Mouse (Mus musculus) liver, embryonic 15.5 days (tissue): ENCODE results near the gene Epb41. TPM values are rescaled to one million over a fixed set of nuclear protein-coding genes. Genes with fewer than 3 reads are reported as not detected.

Experiments used
- ATAC-seq: fragments of 200-750 bp; cut with Nextera tagmentation; 2 replicates; pipeline ENCODE4 v1.8.0; 2017; ENCODE audit warnings: moderate number of reproducible peaks, mild to moderate bottlenecking, moderate library complexity; ENCODE audit not compliant: insufficient read depth
- H3K27ac ChIP-seq: fragments of 300-500 bp; sonication (generic); replicated peaks from 2 replicates; pipeline ENCODE4 v1.5.1; 2015; ENCODE audit warnings: mild to moderate bottlenecking, inconsistent platforms
- H3K27me3 ChIP-seq: fragments of 300-500 bp; sonication (generic); 2 replicates; pipeline ENCODE4 v1.6.1; 2015; ENCODE audit warnings: mild to moderate bottlenecking, inconsistent platforms
- H3K36me3 ChIP-seq: fragments of 300-500 bp; sonication (generic); replicated peaks from 2 replicates; pipeline ENCODE4 v1.6.1; 2015; ENCODE audit warnings: moderate library complexity, mild to moderate bottlenecking, inconsistent platforms
- H3K4me1 ChIP-seq: fragments of 300-500 bp; sonication (generic); replicated peaks from 2 replicates; pipeline ENCODE4 v1.6.1; 2015; ENCODE audit warnings: inconsistent platforms
- H3K4me2 ChIP-seq: fragments of 300-500 bp; sonication (generic); 2 replicates; pipeline ENCODE4 v1.6.1; 2015; ENCODE audit warnings: moderate library complexity, mild to moderate bottlenecking, inconsistent platforms
- H3K4me3 ChIP-seq: fragments of 300-500 bp; sonication (generic); replicated peaks from 2 replicates; pipeline ENCODE4 v1.5.1; 2015; ENCODE audit warnings: mild to moderate bottlenecking, inconsistent platforms
- H3K9ac ChIP-seq: fragments of 300-500 bp; sonication (generic); 2 replicates; pipeline ENCODE4 v1.6.1; 2015; ENCODE audit warnings: moderate library complexity, mild to moderate bottlenecking, inconsistent platforms
- H3K9me3 ChIP-seq: fragments of 300-500 bp; sonication (generic); replicated peaks from 2 replicates; pipeline ENCODE4 v1.6.1; 2016; ENCODE audit warnings: inconsistent platforms
- WGBS: fragments of 180-500 bp; shearing (Covaris S2); methylation state at CpG from one replicate; pipeline ENCODE4 v1.1.7; 2015; ENCODE audit warnings: mixed read lengths; ENCODE audit not compliant: insufficient replicate concordance; 5-methylcytosine and 5-hydroxymethylcytosine counted together
- polyA plus RNA-seq: library from polyadenylated mRNA; unstranded; fragments of >200 nt; fragmentation: Nextera tagmentation; extraction: Ambion mirVana; gene quantifications from 2 replicates; pipeline ENCODE4 v1.2.1, GENCODE M21; 2015

Epb41 gene
- polyA plus RNA-seq, 1 experiment from 2014 or later = 181 TPM

DNA sequence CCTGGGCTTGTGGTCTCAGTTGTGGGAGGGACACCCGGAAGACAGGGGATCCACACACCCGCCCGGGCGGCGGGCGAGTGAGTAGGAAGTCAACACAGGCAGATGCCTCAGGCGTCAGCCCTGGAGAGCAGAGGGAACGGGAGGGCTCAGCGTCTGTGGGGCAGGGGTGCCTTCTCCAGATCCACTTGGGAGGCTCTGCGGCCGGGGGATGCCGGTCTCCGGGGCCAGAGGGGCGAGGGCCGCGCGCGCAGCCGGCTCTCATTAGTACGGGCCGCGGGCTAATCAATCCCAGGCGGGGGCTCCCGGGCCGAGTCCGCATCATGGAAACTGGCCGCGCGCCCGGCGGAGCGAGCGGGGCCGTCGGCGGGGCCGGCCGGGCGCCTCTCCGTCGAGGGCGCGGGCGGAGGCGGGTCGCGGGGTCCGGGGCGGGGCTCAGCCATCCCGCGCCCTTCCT lies 155.0 kb downstream of the Epb41 start:
- Histone ChIP-seq H3K4me3 (peak overlapping the region; percentile 54), H3K27me3 (peaks cover 97% of the 10 kb centered on the region), H3K9ac (0 out of 2 replicates have a peak overlapping the region, but pooled peaks have one; percentile 30), H3K4me2 (peak overlapping the region; percentile 69), H3K36me3 (peaks cover 32% of the 10 kb centered on the region), H3K27ac (no peak overlapping the region), H3K4me1 (peaks cover 70% of the 10 kb centered on the region), H3K9me3 (no peaks in the 10 kb centered on the region)
- no peak for ATAC-seq
- WGBS = 4% methylated on average over 44 of the region's 51 CpGs

DNA sequence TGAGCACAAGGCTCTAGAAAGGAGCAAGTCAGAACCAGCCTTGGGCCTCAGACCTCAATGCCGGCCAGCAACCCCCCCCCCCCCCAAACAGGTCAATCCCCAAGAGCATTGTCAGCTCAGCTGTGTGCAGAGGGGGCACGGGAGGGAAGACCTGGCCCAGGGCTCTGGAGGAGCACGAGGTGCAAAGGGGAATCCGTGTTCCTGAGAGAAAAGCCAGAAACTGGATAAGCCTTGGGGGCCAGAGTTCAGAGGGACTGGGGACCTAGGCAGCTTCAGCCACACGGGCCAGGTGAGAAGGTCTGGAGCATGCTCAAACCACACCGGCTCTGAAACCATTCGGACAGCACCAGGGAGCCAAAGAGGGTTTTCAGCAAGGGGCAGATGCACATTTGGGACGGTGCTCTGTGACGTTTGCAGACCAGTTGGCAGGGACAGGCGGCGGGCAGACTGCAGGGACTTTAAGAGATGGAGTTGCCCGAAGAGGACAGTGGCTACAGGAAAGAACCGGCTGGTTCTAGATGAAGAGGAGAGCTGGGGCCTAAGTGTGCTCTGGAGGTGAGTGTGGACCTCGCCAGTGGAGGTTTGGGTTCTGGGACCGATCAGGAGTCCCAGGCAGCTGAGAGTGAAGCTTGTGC lies 155.5 kb downstream of the Epb41 start:
- Histone ChIP-seq H3K4me2 (peak overlapping the region; percentile 69; the same call in 1 of the 2 replicates), H3K27ac (no peak overlapping the region), H3K36me3 (peaks cover 26% of the 10 kb centered on the region), H3K4me3 (peak overlapping the region; percentile 54; the same call in 1 of the 2 replicates), H3K9ac (no peak overlapping the region), H3K9me3 (no peaks in the 10 kb centered on the region), H3K4me1 (peaks cover 68% of the 10 kb centered on the region), H3K27me3 (peaks cover 100% of the 10 kb centered on the region)
- ATAC-seq = no peak
- WGBS = 28% methylated on average over 15 of the region's 15 CpGs

DNA sequence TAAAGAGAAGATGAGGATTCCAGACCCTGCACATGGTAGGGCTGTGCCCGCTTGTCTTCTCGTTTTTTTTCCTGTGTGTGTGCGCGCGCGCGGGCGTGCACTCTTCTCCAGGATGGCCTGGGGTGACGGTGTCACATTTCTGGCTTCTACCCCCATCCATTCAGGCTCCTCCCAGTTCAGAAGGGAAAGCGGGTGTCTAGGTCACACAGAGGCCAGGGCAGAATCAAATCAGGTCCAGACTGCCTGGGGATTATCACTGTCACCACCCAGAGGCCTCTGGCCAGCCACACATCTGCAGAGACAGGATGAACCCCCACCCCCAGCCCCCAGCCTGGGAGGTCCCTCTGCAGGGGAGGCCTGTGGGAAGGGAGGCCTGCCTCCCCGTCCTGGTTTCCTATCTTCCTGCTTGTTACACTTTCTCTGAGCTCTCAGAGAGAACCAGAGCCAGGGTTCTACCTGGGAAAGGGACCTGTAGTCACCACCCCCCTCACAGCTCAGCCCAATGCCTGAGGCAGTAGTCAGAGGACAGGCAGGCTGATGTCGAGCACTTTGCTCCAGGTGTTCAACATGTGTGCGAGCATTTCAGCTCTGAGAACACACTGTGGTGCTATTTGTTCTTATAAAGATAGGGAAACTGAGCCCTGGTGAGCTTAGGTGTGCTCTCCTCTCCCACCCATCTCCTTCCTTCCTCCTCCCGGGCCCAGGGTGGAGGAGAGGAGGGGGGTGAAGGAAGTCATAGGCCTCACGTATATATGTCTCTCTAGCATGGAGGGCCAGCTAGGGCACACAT lies 156.2 kb downstream of the Epb41 start:
- H3K27ac ChIP-seq = no peak overlapping the region
- peaks cover 19% of the 10 kb centered on the region for H3K36me3 ChIP-seq
- H3K4me1 ChIP-seq = peaks cover 62% of the 10 kb centered on the region
- H3K9ac ChIP-seq = no peak overlapping the region
- H3K4me3 ChIP-seq = no peak overlapping the region
- 15% methylated on average over 15 of the region's 15 CpGs for WGBS
- H3K27me3 ChIP-seq = peaks cover 100% of the 10 kb centered on the region
- H3K9me3 ChIP-seq = no peaks in the 10 kb centered on the region
- peak overlapping the region; percentile 13; the same call in 1 of the 2 replicates for H3K4me2 ChIP-seq
- ATAC-seq = 0 out of 2 replicates have a peak, but pooled peaks have one; percentile 7

DNA sequence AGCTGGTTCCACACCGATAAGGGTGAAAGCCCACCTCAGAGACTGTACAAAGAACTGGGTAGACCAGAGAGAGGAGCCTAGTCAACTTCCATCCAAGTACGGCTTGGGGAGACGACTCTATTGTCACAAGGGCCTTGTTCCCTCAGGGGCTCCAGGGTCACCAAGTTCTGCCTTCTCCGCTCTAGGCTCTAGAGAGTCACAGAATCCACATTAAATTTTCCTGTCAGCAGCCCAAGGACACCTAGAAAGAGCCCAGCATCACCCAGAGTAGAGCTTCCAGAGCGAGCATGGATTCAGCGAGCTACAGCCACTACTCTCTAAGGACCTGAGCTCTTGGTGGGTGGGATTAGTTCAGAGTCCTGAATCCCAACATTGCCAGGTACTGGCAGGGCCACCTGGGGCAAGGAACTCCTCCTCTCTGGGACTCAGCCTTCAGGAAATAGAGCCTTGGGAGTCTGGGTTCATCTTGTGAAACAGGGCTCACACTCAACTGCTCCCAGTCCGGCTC lies 157.0 kb downstream of the Epb41 start:
- H3K4me3 ChIP-seq = no peak overlapping the region
- no peak for ATAC-seq
- WGBS = 70% methylated on average over 7 of the region's 7 CpGs
- no peak overlapping the region for H3K4me2 ChIP-seq
- peaks cover 58% of the 10 kb centered on the region for H3K4me1 ChIP-seq
- peaks cover 100% of the 10 kb centered on the region for H3K27me3 ChIP-seq
- no peaks in the 10 kb centered on the region for H3K9me3 ChIP-seq
- H3K27ac ChIP-seq = no peak overlapping the region
- no peak overlapping the region for H3K9ac ChIP-seq
- peaks cover 11% of the 10 kb centered on the region for H3K36me3 ChIP-seq

DNA sequence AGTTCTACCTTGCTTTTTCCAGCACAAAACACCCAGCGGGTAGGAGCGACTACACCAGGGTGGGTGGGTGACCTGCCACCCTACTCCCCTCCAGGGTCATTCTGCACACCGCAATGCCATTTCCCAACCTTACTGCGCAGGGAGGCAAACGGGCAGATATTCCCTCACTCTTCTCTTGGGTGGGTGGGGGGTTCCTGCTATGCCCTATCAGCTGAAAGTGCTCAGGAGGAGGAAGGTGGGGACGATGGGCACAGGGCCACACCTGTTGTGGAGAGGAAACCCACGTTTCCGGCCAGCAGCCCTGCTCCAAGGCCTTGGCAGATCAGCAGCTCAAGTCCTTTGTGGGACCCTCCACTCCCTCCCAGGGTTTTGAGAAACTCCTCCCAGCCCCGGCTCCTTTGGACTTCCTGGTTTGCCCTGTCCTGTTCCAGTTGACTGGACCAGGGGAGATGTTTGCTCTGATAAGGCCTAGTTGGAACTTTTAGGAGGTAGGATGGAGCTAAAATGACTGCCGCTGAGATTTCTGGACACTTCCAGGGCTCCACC lies 158.0 kb downstream of the Epb41 start:
- Histone ChIP-seq H3K4me1 (peaks cover 53% of the 10 kb centered on the region), H3K27ac (no peak overlapping the region), H3K9ac (no peak overlapping the region), H3K4me3 (no peak overlapping the region), H3K9me3 (no peaks in the 10 kb centered on the region), H3K36me3 (0 out of 2 replicates have a peak, but pooled peaks cover under 1% of the 10 kb centered on the region), H3K4me2 (no peak overlapping the region), H3K27me3 (peaks cover 100% of the 10 kb centered on the region)
- WGBS = 59% methylated on average over 10 of the region's 10 CpGs
- no peak for ATAC-seq

DNA sequence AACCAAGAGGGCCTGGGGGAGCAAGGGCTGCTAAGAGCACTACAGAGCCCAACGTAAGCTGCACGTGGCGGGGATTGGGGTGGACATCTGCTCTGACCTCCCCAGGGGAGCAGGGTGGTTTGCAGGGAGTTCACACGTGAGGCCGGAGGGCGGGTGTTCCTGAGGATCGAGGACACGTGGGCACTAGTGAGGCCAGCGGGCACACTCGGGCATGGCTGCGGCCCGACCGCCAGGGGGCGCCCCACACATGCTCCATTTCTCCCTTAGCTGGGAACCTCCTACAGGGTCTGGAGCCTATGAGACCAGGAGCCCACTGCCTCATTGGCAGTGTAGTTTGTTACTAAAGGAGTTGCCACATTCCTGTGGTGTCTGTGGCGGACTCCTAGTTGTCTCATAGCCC lies 158.7 kb downstream of the Epb41 start:
- ATAC-seq = peak; percentile 29; the same call in 1 of the 2 replicates
- peaks cover 46% of the 10 kb centered on the region for H3K4me1 ChIP-seq
- H3K9me3 ChIP-seq = no peaks in the 10 kb centered on the region
- H3K4me3 ChIP-seq = no peak overlapping the region
- no peaks in the 10 kb centered on the region for H3K36me3 ChIP-seq
- no peak overlapping the region; the same call in 1 of the 2 replicates for H3K4me2 ChIP-seq
- H3K27me3 ChIP-seq = peaks cover 100% of the 10 kb centered on the region
- H3K27ac ChIP-seq = no peak overlapping the region
- 5% methylated on average over 15 of the region's 15 CpGs for whole genome bisulfite sequencing
- H3K9ac ChIP-seq = no peak overlapping the region

DNA sequence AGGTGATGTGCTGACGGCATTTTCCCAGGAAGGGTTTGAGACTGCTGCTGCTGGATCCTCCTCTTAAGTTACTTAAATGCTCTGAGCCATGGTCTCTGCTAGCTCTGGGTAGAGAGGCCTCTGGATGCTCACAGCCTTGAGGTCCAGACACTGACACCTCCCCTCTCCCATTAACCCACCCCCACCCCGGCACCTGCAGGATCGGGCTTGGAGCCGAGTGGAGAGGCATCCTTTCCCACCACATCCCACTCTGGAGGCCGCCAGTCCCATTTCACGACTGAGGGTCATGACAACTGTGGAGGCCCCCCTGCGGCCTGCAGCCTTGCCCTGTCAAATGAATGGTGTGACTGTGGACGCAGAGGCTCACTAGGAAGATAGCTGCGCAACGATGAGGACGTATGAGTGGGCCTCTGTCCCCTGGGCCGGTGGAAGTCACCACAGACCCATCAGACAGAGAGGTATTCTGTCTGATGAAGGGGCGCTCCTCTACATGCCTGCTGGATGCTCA lies 159.2 kb downstream of the Epb41 start:
- Histone ChIP-seq H3K9ac (no peak overlapping the region), H3K36me3 (no peaks in the 10 kb centered on the region), H3K27me3 (peaks cover 100% of the 10 kb centered on the region), H3K9me3 (no peaks in the 10 kb centered on the region), H3K4me2 (no peak overlapping the region), H3K4me3 (no peak overlapping the region), H3K27ac (no peak overlapping the region), H3K4me1 (peaks cover 43% of the 10 kb centered on the region)
- ATAC-seq = no peak
- WGBS = 36% methylated on average over 13 of the region's 13 CpGs

DNA sequence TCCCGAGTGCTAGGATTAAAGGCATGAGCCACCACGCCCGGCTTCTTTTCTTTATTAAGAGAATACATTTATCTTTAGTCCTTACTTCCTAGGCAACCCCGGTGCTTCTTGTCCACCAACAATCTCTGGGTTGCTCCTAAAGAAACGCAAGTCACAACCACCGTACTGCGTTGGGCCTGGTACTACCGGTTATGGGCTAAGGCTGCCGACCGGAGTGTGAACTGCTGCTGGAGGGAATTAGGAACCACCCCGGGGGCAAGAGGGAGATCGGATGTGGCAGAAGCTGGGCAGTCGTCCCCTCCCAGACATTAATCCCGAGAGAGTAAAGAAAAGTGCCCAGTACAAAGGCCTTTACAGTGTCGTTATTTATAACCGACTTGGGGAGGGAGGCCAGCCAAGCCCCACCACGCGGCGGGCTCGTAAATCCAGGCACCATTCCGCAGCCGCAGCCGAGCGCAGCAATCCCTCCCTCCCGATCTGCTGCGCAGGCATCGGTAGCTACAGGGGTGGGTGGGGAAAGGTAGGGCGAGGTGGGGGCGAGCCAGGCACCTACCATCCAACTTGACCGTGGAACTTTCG lies 160.1 kb downstream of the Epb41 start:
- 5% methylated on average over 31 of the region's 31 CpGs for WGBS
- Histone ChIP-seq H3K36me3 (no peaks in the 10 kb centered on the region), H3K9ac (no peak overlapping the region), H3K4me1 (peaks cover 42% of the 10 kb centered on the region), H3K4me3 (peak overlapping the region; percentile 17; the same call in 1 of the 2 replicates), H3K27ac (no peak overlapping the region), H3K9me3 (no peaks in the 10 kb centered on the region), H3K27me3 (peaks cover 100% of the 10 kb centered on the region), H3K4me2 (peak overlapping the region; percentile 30)
- no peak for ATAC-seq

DNA sequence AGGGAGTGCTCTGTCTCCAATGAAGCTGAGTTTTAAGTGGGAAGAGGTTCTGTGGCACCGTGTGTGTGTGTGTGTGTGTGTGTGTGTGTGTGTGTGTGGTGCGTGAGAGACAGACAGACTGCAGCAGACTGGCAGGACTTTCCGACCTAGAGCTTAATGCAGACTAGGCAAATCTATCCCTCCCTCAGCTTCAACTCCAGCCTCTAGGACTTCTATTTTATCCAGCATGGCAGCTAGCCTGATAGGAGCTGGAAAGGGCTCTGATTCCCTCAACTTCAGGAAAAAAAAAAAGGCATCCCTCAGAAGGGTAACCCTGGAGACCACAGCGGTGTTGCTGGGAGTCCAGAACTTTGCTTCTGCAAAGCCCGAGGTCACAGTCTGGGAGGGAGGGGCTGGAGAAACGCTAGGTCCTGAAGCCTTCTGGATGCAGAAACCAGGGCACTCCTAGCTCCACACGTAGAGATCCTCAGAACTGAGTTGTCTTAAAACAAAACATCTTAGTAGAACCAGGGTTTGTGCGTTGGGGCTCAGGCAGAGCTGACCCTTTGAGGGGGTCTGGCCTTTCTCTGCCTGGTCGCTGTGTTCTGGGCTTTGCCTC lies 161.0 kb downstream of the Epb41 start:
- no peak overlapping the region for H3K27ac ChIP-seq
- peaks cover 95% of the 10 kb centered on the region for H3K27me3 ChIP-seq
- ATAC-seq = no peak
- H3K4me2 ChIP-seq = no peak overlapping the region
- no peaks in the 10 kb centered on the region for H3K36me3 ChIP-seq
- no peak overlapping the region for H3K9ac ChIP-seq
- H3K9me3 ChIP-seq = no peaks in the 10 kb centered on the region
- 8% methylated on average over 9 of the region's 9 CpGs for WGBS
- H3K4me3 ChIP-seq = no peak overlapping the region
- peaks cover 33% of the 10 kb centered on the region for H3K4me1 ChIP-seq

DNA sequence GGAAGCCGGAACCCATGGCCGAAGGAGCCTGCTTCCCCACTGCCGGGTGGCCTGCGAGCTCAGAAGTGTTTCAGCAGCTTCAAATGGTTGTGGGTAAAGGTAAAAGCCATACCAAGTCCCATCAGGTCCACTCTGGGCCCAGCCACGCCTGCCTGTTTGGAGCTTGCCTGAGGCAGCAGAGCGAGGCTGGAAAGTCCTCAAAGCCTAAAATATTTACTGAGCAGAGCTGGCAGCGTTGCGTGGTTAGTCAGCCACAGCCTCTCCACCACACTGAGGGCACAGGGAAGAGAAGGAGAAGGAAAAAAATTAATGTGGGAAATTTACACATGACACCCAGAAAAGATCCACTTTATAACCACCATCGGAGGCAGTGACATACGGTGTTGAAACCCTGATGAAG lies 161.6 kb downstream of the Epb41 start:
- WGBS = 45% methylated on average over 10 of the region's 10 CpGs
- no peak for ATAC-seq
- peaks cover 89% of the 10 kb centered on the region for H3K27me3 ChIP-seq

More for the DNA sequence above, 161.6 kb downstream of the Epb41 start:
- Histone ChIP-seq H3K9me3 (no peaks in the 10 kb centered on the region), H3K9ac (no peak overlapping the region), H3K27ac (no peak overlapping the region), H3K4me1 (peaks cover 27% of the 10 kb centered on the region), H3K36me3 (no peaks in the 10 kb centered on the region), H3K4me2 (no peak overlapping the region), H3K4me3 (no peak overlapping the region)
